Mouse (Mus musculus) E14TG2a.4 (cell line): ENCODE measurements at regions not wholly inside any gene's neighbourhood (a gene's known extent, or its start where the extent isn't known, plus 50 kb on each side); places are given as distances from the start of the nearest gene placed in this dataset.
"Not testable (repeated sequence)": the region's sequence is repeated elsewhere in the genome, so short reads cannot be mapped to it uniquely, and the experiment has no call there.

ENCODE experiments used
- CTCF ChIP-seq: conservative IDR thresholded peaks from 2 replicates; pipeline ENCODE4 v1.5.1; 2014; ENCODE audit warnings: low read length
- NANOG ChIP-seq: IDR thresholded peaks from 2 replicates; pipeline ENCODE4 v1.6.1; 2014; ENCODE audit warnings: borderline replicate concordance, low read length, mixed read lengths
- POU5F1 ChIP-seq: IDR thresholded peaks from 2 replicates; pipeline ENCODE4 v1.6.1; 2014; ENCODE audit warnings: low read length, borderline replicate concordance

DNA sequence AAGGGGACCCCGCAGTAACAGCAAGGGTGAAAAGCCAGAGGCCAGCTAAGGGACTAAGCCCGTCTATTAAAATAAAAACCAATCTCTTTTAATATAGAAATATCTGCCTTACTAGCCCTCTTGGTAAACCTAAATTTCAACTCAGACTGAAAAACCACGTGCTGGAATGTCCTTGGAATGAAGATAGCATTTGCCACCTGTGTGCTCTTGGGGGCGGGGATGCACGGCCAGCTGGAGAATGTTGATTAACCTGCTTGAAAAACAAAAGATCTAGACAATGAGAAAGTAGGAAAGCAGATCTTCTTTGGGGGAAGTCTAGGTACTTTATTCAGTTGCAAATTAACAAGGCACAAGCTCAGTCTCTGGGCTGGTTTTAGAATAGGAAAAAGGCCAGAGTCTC is 59.8 kb upstream of the Amd2 start:
- TF ChIP-seq CTCF, POU5F1: not testable (repeated sequence)
- peak; percentile 20; the same call in 1 of the 2 replicates for TF ChIP-seq NANOG
